Mouse (Mus musculus) cerebellum, adult 2 months (tissue): ENCODE results near the gene Pygm.

ENCODE experiments used
- CTCF ChIP-seq: fragments of 200-500 bp; IDR thresholded peaks from 2 replicates; pipeline ENCODE4 v1.5.1; 2011; ENCODE audit warnings: low read depth, mild to moderate bottlenecking, control low read depth, low read length, moderate library complexity, borderline replicate concordance; ENCODE audit not compliant: insufficient read depth
- POLR2A ChIP-seq: fragments of 200-500 bp; IDR thresholded peaks from 2 replicates; pipeline ENCODE4 v1.6.1; 2011; ENCODE audit warnings: low read length, control low read depth, borderline replicate concordance; ENCODE audit not compliant: insufficient read depth

GRCm38 (mm10) chr19:6415454-6415853 is 31.3 kb downstream of the Pygm start:
- no peak for TF ChIP-seq CTCF
- no peak for TF ChIP-seq POLR2A
